Mouse (Mus musculus): ENCODE results near the gene Scaper. TPM values are rescaled to one million over a fixed set of nuclear protein-coding genes. Genes with fewer than 3 reads are reported as not detected.

Scaper gene
- total RNA-seq, 1 experiment: 6.6 TPM

- Histone ChIP-seq H3K9me3 (ENCODE audit: control insufficient read depth, insufficient read depth, low read depth, low read length) (no peaks in the 10 kb centered on the region), H3K9ac (ENCODE audit: insufficient read depth, low read depth, low read length, poor library complexity, severe bottlenecking) (no peak overlapping the region), H3K27ac (ENCODE audit: insufficient read depth, low read depth, low read length, poor library complexity, severe bottlenecking) (no peak overlapping the region), H3K4me1 (ENCODE audit: control insufficient read depth in 2 of 2, insufficient read depth in 2 of 2, low read length in 2 of 2, poor library complexity in 1 of 2) (no peaks in the 10 kb centered on the region), H3K4me3 (ENCODE audit: insufficient read depth in 1 of 2, low read depth in 1 of 2, low read length in 2 of 2, poor library complexity in 1 of 2, severe bottlenecking in 1 of 2) (no peak overlapping the region), H3K36me3 (ENCODE audit: control insufficient read depth, insufficient read depth, low read length, poor library complexity, severe bottlenecking) (no peaks in the 10 kb centered on the region)
- in situ Hi-C loops (cut with MboI; ENCODE audit: low sequenced_read_pairs in 2 of 2, unreplicated experiment in 2 of 2): no loop called here
- DNase-seq (ENCODE audit: low read depth, low spot score): no peak
- TF ChIP-seq MAFK (IDR thresholded peaks at IDR 0.05; ENCODE audit: insufficient read depth, low read depth, low read length) (no peak), CHD2 (IDR thresholded peaks at IDR 0.05; ENCODE audit: low read depth, low read length) (no peak), ZNF384 (IDR thresholded peaks at IDR 0.05; ENCODE audit: low read depth, low read length) (no peak), ZC3H11A (IDR thresholded peaks at IDR 0.05; ENCODE audit: borderline replicate concordance, low read depth, low read length) (no peak), HCFC1 (IDR thresholded peaks at IDR 0.05; ENCODE audit: borderline replicate concordance, insufficient read depth, low read length) (no peak)
These were observed 428.2 kb downstream of the Scaper start for GRCm38 (mm10) chr9:55509731-55510130.

- no peak for DNase-seq (ENCODE audit: low read depth, low spot score)
- no peak overlapping the region for H3K9ac ChIP-seq (ENCODE audit: insufficient read depth, low read depth, low read length, poor library complexity, severe bottlenecking)
- H3K9me3 ChIP-seq (ENCODE audit: control insufficient read depth, insufficient read depth, low read depth, low read length): no peaks in the 10 kb centered on the region
- no peaks in the 10 kb centered on the region for H3K4me1 ChIP-seq (ENCODE audit: control insufficient read depth in 2 of 2, insufficient read depth in 2 of 2, low read length in 2 of 2, poor library complexity in 1 of 2)
- in situ Hi-C loops (cut with MboI; ENCODE audit: low sequenced_read_pairs in 2 of 2, unreplicated experiment in 2 of 2): no loop called here
- no peaks in the 10 kb centered on the region for H3K36me3 ChIP-seq (ENCODE audit: control insufficient read depth, insufficient read depth, low read length, poor library complexity, severe bottlenecking)
- H3K27ac ChIP-seq (ENCODE audit: insufficient read depth, low read depth, low read length, poor library complexity, severe bottlenecking): no peak overlapping the region
- TF ChIP-seq MAFK (IDR thresholded peaks at IDR 0.05; ENCODE audit: insufficient read depth, low read depth, low read length): no peak
- TF ChIP-seq HCFC1 (IDR thresholded peaks at IDR 0.05; ENCODE audit: borderline replicate concordance, insufficient read depth, low read length): no peak
- no peak for TF ChIP-seq ZC3H11A (IDR thresholded peaks at IDR 0.05; ENCODE audit: borderline replicate concordance, low read depth, low read length)
- no peak for TF ChIP-seq CHD2 (IDR thresholded peaks at IDR 0.05; ENCODE audit: low read depth, low read length)
- TF ChIP-seq ZNF384 (IDR thresholded peaks at IDR 0.05; ENCODE audit: low read depth, low read length): no peak
- H3K4me3 ChIP-seq (ENCODE audit: insufficient read depth in 1 of 2, low read depth in 1 of 2, low read length in 2 of 2, poor library complexity in 1 of 2, severe bottlenecking in 1 of 2): no peak overlapping the region
These were observed 429.2 kb downstream of the Scaper start for GRCm38 (mm10) chr9:55508701-55509100.

- no peaks in the 10 kb centered on the region for H3K9me3 ChIP-seq (ENCODE audit: control insufficient read depth, insufficient read depth, low read depth, low read length)
- no peaks in the 10 kb centered on the region for H3K36me3 ChIP-seq (ENCODE audit: control insufficient read depth, insufficient read depth, low read length, poor library complexity, severe bottlenecking)
- no peaks in the 10 kb centered on the region for H3K4me1 ChIP-seq (ENCODE audit: control insufficient read depth in 2 of 2, insufficient read depth in 2 of 2, low read length in 2 of 2, poor library complexity in 1 of 2)
- no peak for TF ChIP-seq ZNF384 (IDR thresholded peaks at IDR 0.05; ENCODE audit: low read depth, low read length)
- no peak for TF ChIP-seq HCFC1 (IDR thresholded peaks at IDR 0.05; ENCODE audit: borderline replicate concordance, insufficient read depth, low read length)
- no peak for TF ChIP-seq CHD2 (IDR thresholded peaks at IDR 0.05; ENCODE audit: low read depth, low read length)
- no peak for TF ChIP-seq MAFK (IDR thresholded peaks at IDR 0.05; ENCODE audit: insufficient read depth, low read depth, low read length)
- no peak for TF ChIP-seq ZC3H11A (IDR thresholded peaks at IDR 0.05; ENCODE audit: borderline replicate concordance, low read depth, low read length)
- H3K4me3 ChIP-seq (ENCODE audit: insufficient read depth in 1 of 2, low read depth in 1 of 2, low read length in 2 of 2, poor library complexity in 1 of 2, severe bottlenecking in 1 of 2): no peak overlapping the region
- in situ Hi-C loops (cut with MboI; ENCODE audit: low sequenced_read_pairs in 2 of 2, unreplicated experiment in 2 of 2): no loop called here
- DNase-seq (ENCODE audit: low read depth, low spot score): no peak
- no peak overlapping the region for H3K27ac ChIP-seq (ENCODE audit: insufficient read depth, low read depth, low read length, poor library complexity, severe bottlenecking)
- H3K9ac ChIP-seq (ENCODE audit: insufficient read depth, low read depth, low read length, poor library complexity, severe bottlenecking): no peak overlapping the region
These were observed 430.0 kb downstream of the Scaper start for GRCm38 (mm10) chr9:55507922-55508321.

Other genes with a start within 250 kb of the Scaper start
- not detected in 2 replicates for gene 4930563M21Rik, start 72.4 kb upstream of the Scaper start, total RNA-seq (2012; rRNA removed)
- gene Rcn2, start 103.7 kb upstream of the Scaper start, total RNA-seq (2012; rRNA removed): 57.4 and 77.1 TPM in 2 replicates
- 10.4 and 10.5 TPM in 2 replicates for gene Pstpip1, start 151.8 kb upstream of the Scaper start, total RNA-seq (2012; rRNA removed)
- gene Tspan3, start 227.4 kb upstream of the Scaper start, total RNA-seq (2012; rRNA removed): 158 and 228 TPM in 2 replicates